Mouse (Mus musculus): Measurements from ENCODE around the gene Ptpn14. TPM values are rescaled to one million over a fixed set of nuclear protein-coding genes. Genes with fewer than 3 reads are reported as not detected.

Gene Ptpn14
- polyA plus RNA-seq, 1 experiment from 2014 or later: 4.6 TPM

Other genes with a start within 250 kb of the Ptpn14 start
- gene Cenpf, start 40.2 kb upstream of the Ptpn14 start, polyA plus RNA-seq (2016; fragmentation: Nextera tagmentation; extraction: Ambion mirVana): 131 and 136 TPM in 2 replicates
- 62.7 and 68.3 TPM in 2 replicates for gene Smyd2, start 194.1 kb downstream of the Ptpn14 start, polyA plus RNA-seq (2016; fragmentation: Nextera tagmentation; extraction: Ambion mirVana)

Data from midbrain, embryonic 10.5 days (tissue).